Mouse (Mus musculus): ENCODE results near the gene Rragd. TPM values are rescaled to one million over a fixed set of nuclear protein-coding genes. Genes with fewer than 3 reads are reported as not detected.
A peak's percentile ranks its signal among the peaks of the same experiment; 100 is the strongest.

Rragd gene
- polyA plus RNA-seq, 1 experiment from 2014 or later: 21.1 TPM

- no peak overlapping the region for H3K27ac ChIP-seq (ENCODE audit: low read depth, low read length)
- H3K9ac ChIP-seq (ENCODE audit: low read depth, low read length): no peak overlapping the region
- H3K9me3 ChIP-seq (ENCODE audit: control insufficient read depth, low read length): no peaks in the 10 kb centered on the region
- ATAC-seq (ENCODE audit: low FRiP score, low TSS enrichment): no peak
- no peaks in the 10 kb centered on the region for H3K27me3 ChIP-seq (ENCODE audit: control insufficient read depth, insufficient read depth, low read length)
- WGBS: 95% methylated on average over 11 of the region's 11 CpGs
- H3K36me3 ChIP-seq (ENCODE audit: control insufficient read depth, insufficient read depth, low read length): peaks cover 66% of the 10 kb centered on the region
- H3K4me1 ChIP-seq (ENCODE audit: control insufficient read depth, insufficient read depth, low read length): no peaks in the 10 kb centered on the region
- no peak overlapping the region for H3K4me3 ChIP-seq (ENCODE audit: low read length)
- no peak overlapping the region for H3K4me2 ChIP-seq (replicated peaks; ENCODE audit: low read depth, low read length)
Measured at GRCm38 (mm10) chr4:33049601-33050000, 66.8 kb downstream of the Rragd start.

- Histone ChIP-seq H3K4me1 (ENCODE audit: control insufficient read depth, insufficient read depth, low read length) (no peaks in the 10 kb centered on the region), H3K9ac (ENCODE audit: low read depth, low read length) (no peak overlapping the region), H3K9me3 (ENCODE audit: control insufficient read depth, low read length) (no peaks in the 10 kb centered on the region), H3K27me3 (ENCODE audit: control insufficient read depth, insufficient read depth, low read length) (no peaks in the 10 kb centered on the region), H3K27ac (ENCODE audit: low read depth, low read length) (no peak overlapping the region), H3K4me3 (ENCODE audit: low read length) (no peak overlapping the region), H3K4me2 (replicated peaks; ENCODE audit: low read depth, low read length) (no peak overlapping the region), H3K36me3 (ENCODE audit: control insufficient read depth, insufficient read depth, low read length) (peaks cover 43% of the 10 kb centered on the region)
- ATAC-seq (ENCODE audit: low FRiP score, low TSS enrichment): no peak
- WGBS: 89% methylated on average over 3 of the region's 3 CpGs
Measured at GRCm38 (mm10) chr4:33052055-33052454, 69.2 kb downstream of the Rragd start.

- Histone ChIP-seq H3K4me1 (ENCODE audit: control insufficient read depth, insufficient read depth, low read length) (no peaks in the 10 kb centered on the region), H3K27ac (ENCODE audit: low read depth, low read length) (no peak overlapping the region), H3K9ac (ENCODE audit: low read depth, low read length) (no peak overlapping the region), H3K9me3 (ENCODE audit: control insufficient read depth, low read length) (no peaks in the 10 kb centered on the region), H3K4me3 (ENCODE audit: low read length) (no peak overlapping the region), H3K36me3 (ENCODE audit: control insufficient read depth, insufficient read depth, low read length) (peaks cover 39% of the 10 kb centered on the region), H3K4me2 (replicated peaks; ENCODE audit: low read depth, low read length) (no peak overlapping the region), H3K27me3 (ENCODE audit: control insufficient read depth, insufficient read depth, low read length) (no peaks in the 10 kb centered on the region)
- WGBS: 87% methylated on average over 5 of the region's 5 CpGs
- no peak for ATAC-seq (ENCODE audit: low FRiP score, low TSS enrichment)
Measured at GRCm38 (mm10) chr4:33052650-33053049, 69.8 kb downstream of the Rragd start.

GRCm38 (mm10) chr4:33054426-33054825, 71.6 kb downstream of the Rragd start:
- H3K9ac ChIP-seq (ENCODE audit: low read depth, low read length): no peak overlapping the region
- H3K4me3 ChIP-seq (ENCODE audit: low read length): no peak overlapping the region
- H3K4me2 ChIP-seq (replicated peaks; ENCODE audit: low read depth, low read length): no peak overlapping the region
- ATAC-seq (ENCODE audit: low FRiP score, low TSS enrichment): no peak
- peaks cover 24% of the 10 kb centered on the region for H3K36me3 ChIP-seq (ENCODE audit: control insufficient read depth, insufficient read depth, low read length)
- no peaks in the 10 kb centered on the region for H3K4me1 ChIP-seq (ENCODE audit: control insufficient read depth, insufficient read depth, low read length)
- H3K27ac ChIP-seq (ENCODE audit: low read depth, low read length): no peak overlapping the region
- no peaks in the 10 kb centered on the region for H3K27me3 ChIP-seq (ENCODE audit: control insufficient read depth, insufficient read depth, low read length)
- no peaks in the 10 kb centered on the region for H3K9me3 ChIP-seq (ENCODE audit: control insufficient read depth, low read length)

- WGBS: 96% methylated on average over 1 of the region's 1 CpGs
- ATAC-seq (ENCODE audit: low FRiP score, low TSS enrichment): no peak
- no peak overlapping the region for H3K9ac ChIP-seq (ENCODE audit: low read depth, low read length)
- no peaks in the 10 kb centered on the region for H3K4me1 ChIP-seq (ENCODE audit: control insufficient read depth, insufficient read depth, low read length)
- H3K27ac ChIP-seq (ENCODE audit: low read depth, low read length): no peak overlapping the region
- H3K27me3 ChIP-seq (ENCODE audit: control insufficient read depth, insufficient read depth, low read length): no peaks in the 10 kb centered on the region
- no peak overlapping the region for H3K4me3 ChIP-seq (ENCODE audit: low read length)
- H3K4me2 ChIP-seq (replicated peaks; ENCODE audit: low read depth, low read length): no peak overlapping the region
- peaks cover 9% of the 10 kb centered on the region; the same call in 1 of the 2 replicates for H3K36me3 ChIP-seq (ENCODE audit: control insufficient read depth, insufficient read depth, low read length)
- H3K9me3 ChIP-seq (ENCODE audit: control insufficient read depth, low read length): no peaks in the 10 kb centered on the region
Measured at GRCm38 (mm10) chr4:33056317-33056716, 73.5 kb downstream of the Rragd start.

- no peak overlapping the region for H3K9ac ChIP-seq (ENCODE audit: low read depth, low read length)
- ATAC-seq (ENCODE audit: low FRiP score, low TSS enrichment): peak; percentile 43; the same call in 1 of the 2 replicates
- H3K27ac ChIP-seq (ENCODE audit: low read depth, low read length): no peak overlapping the region
- no peak overlapping the region for H3K4me3 ChIP-seq (ENCODE audit: low read length)
- H3K27me3 ChIP-seq (ENCODE audit: control insufficient read depth, insufficient read depth, low read length): no peaks in the 10 kb centered on the region
- H3K9me3 ChIP-seq (ENCODE audit: control insufficient read depth, low read length): no peaks in the 10 kb centered on the region
- peaks cover 2% of the 10 kb centered on the region; the same call in 1 of the 2 replicates for H3K36me3 ChIP-seq (ENCODE audit: control insufficient read depth, insufficient read depth, low read length)
- 48% methylated on average over 11 of the region's 11 CpGs for WGBS
- H3K4me2 ChIP-seq (replicated peaks; ENCODE audit: low read depth, low read length): no peak overlapping the region
- H3K4me1 ChIP-seq (ENCODE audit: control insufficient read depth, insufficient read depth, low read length): no peaks in the 10 kb centered on the region
Measured at GRCm38 (mm10) chr4:33057890-33058687, 75.3 kb downstream of the Rragd start.

GRCm38 (mm10) chr4:33061158-33061557, 78.3 kb downstream of the Rragd start:
- WGBS: 45% methylated on average over 7 of the region's 7 CpGs
- no peaks in the 10 kb centered on the region for H3K4me1 ChIP-seq (ENCODE audit: control insufficient read depth, insufficient read depth, low read length)
- H3K27me3 ChIP-seq (ENCODE audit: control insufficient read depth, insufficient read depth, low read length): no peaks in the 10 kb centered on the region
- H3K9ac ChIP-seq (ENCODE audit: low read depth, low read length): no peak overlapping the region
- H3K9me3 ChIP-seq (ENCODE audit: control insufficient read depth, low read length): no peaks in the 10 kb centered on the region
- H3K27ac ChIP-seq (ENCODE audit: low read depth, low read length): no peak overlapping the region
- H3K4me2 ChIP-seq (replicated peaks; ENCODE audit: low read depth, low read length): no peak overlapping the region
- no peaks in the 10 kb centered on the region for H3K36me3 ChIP-seq (ENCODE audit: control insufficient read depth, insufficient read depth, low read length)
- H3K4me3 ChIP-seq (ENCODE audit: low read length): no peak overlapping the region
- ATAC-seq (ENCODE audit: low FRiP score, low TSS enrichment): no peak

- no peak within 1 kb of the TSS for H3K27ac ChIP-seq (ENCODE audit: low read depth, low read length)
- H3K4me3 ChIP-seq (ENCODE audit: low read length): no peak within 1 kb of the TSS
- ATAC-seq (ENCODE audit: low FRiP score, low TSS enrichment): no peak
- H3K36me3 ChIP-seq (ENCODE audit: control insufficient read depth, insufficient read depth, low read length): no peaks in the 10 kb centered on the region
- no peaks in the 10 kb centered on the region for H3K9me3 ChIP-seq (ENCODE audit: control insufficient read depth, low read length)
- no peaks in the 10 kb centered on the region for H3K4me1 ChIP-seq (ENCODE audit: control insufficient read depth, insufficient read depth, low read length)
- H3K27me3 ChIP-seq (ENCODE audit: control insufficient read depth, insufficient read depth, low read length): no peaks in the 10 kb centered on the region
- 83% methylated on average over 4 of the region's 4 CpGs for WGBS
- H3K9ac ChIP-seq (ENCODE audit: low read depth, low read length): no peak within 1 kb of the TSS
- no peak within 1 kb of the TSS for H3K4me2 ChIP-seq (replicated peaks; ENCODE audit: low read depth, low read length)
Measured at GRCm38 (mm10) chr4:33062981-33063380, 80.1 kb downstream of the Rragd start, which contains the start of gene Gabrr2. Gene Gabrr2, plus strand, starts transcription at chr4:33062999.

- Histone ChIP-seq H3K27ac (ENCODE audit: low read depth, low read length) (no peak overlapping the region), H3K4me1 (ENCODE audit: control insufficient read depth, insufficient read depth, low read length) (no peaks in the 10 kb centered on the region), H3K27me3 (ENCODE audit: control insufficient read depth, insufficient read depth, low read length) (no peaks in the 10 kb centered on the region), H3K9me3 (ENCODE audit: control insufficient read depth, low read length) (no peaks in the 10 kb centered on the region), H3K4me3 (ENCODE audit: low read length) (no peak overlapping the region), H3K4me2 (replicated peaks; ENCODE audit: low read depth, low read length) (no peak overlapping the region), H3K36me3 (ENCODE audit: control insufficient read depth, insufficient read depth, low read length) (no peaks in the 10 kb centered on the region), H3K9ac (ENCODE audit: low read depth, low read length) (no peak overlapping the region)
- 71% methylated on average over 6 of the region's 6 CpGs for WGBS
- no peak for ATAC-seq (ENCODE audit: low FRiP score, low TSS enrichment)
Measured at GRCm38 (mm10) chr4:33064986-33065385, 82.1 kb downstream of the Rragd start.
